Mouse (Mus musculus): ENCODE data around the gene H2-DMb1.

- TF ChIP-seq CTCF (IDR thresholded peaks at IDR 0.05; ENCODE audit: control insufficient read depth, insufficient read depth, insufficient read length) (no peak), MAX (IDR thresholded peaks at IDR 0.05) (no peak), USF1 (IDR thresholded peaks at IDR 0.05; ENCODE audit: low read depth) (no peak), CEBPB (IDR thresholded peaks at IDR 0.05; ENCODE audit: low read depth) (no peak), MYOD1 (IDR thresholded peaks at IDR 0.05; ENCODE audit: control insufficient read depth, insufficient read length, low read depth) (no peak)
Observed at GRCm38 (mm10) chr17:34170877-34171498, 18.1 kb downstream of the H2-DMb1 start.

All from C2C12 (cell line).